Mouse (Mus musculus) cortical plate, adult 2 months (tissue): ENCODE results near the gene Olfr548-ps1.

ENCODE experiments used
- CTCF ChIP-seq: fragments of 200-500 bp; IDR thresholded peaks from 2 replicates; pipeline ENCODE4 v1.5.1; 2011; ENCODE audit warnings: mild to moderate bottlenecking, control low read depth, low read length; ENCODE audit not compliant: insufficient read depth; ENCODE audit errors: extremely low read depth
- POLR2A ChIP-seq: fragments of 200-500 bp; IDR thresholded peaks from 2 replicates; pipeline ENCODE4 v1.6.1; 2011; ENCODE audit warnings: mild to moderate bottlenecking, low read length, control low read depth; ENCODE audit not compliant: insufficient read depth; ENCODE audit errors: extremely low read depth

- no peak for TF ChIP-seq CTCF
- no peak for TF ChIP-seq POLR2A
These were observed 11.6 kb upstream of the Olfr548-ps1 start for GRCm38 (mm10) chr7:102529052-102529451.
